Mouse (Mus musculus) kidney, adult 2 months (tissue): ENCODE measurements around the gene Nav1. TPM values are rescaled to one million over a fixed set of nuclear protein-coding genes. Genes with fewer than 3 reads are reported as not detected.
"Not testable (repeated sequence)": the region's sequence is repeated elsewhere in the genome, so short reads cannot be mapped to it uniquely, and the experiment has no call there.

Experiments
- DNase-seq: peaks from one replicate; pipeline ENCODE4 v3.0.0; 2021
- H3K27ac ChIP-seq: fragments of 200-500 bp; 2 replicates; pipeline ENCODE4 v1.5.1; 2012; ENCODE audit warnings: low read depth, low read length, control low read depth, inconsistent platforms; ENCODE audit not compliant: insufficient read depth
- H3K27me3 ChIP-seq: fragments of 200-500 bp; replicated peaks from 2 replicates; pipeline ENCODE4 v1.6.1; 2012; ENCODE audit warnings: mild to moderate bottlenecking, moderate library complexity, low read length, inconsistent platforms; ENCODE audit not compliant: control insufficient read depth, insufficient read depth
- H3K36me3 ChIP-seq: fragments of 200-500 bp; 2 replicates; pipeline ENCODE4 v1.6.1; 2012; ENCODE audit warnings: mild to moderate bottlenecking, moderate library complexity, low read length, inconsistent platforms; ENCODE audit not compliant: control insufficient read depth, insufficient read depth
- H3K4me1 ChIP-seq: fragments of 200-500 bp; 2 replicates; pipeline ENCODE4 v1.6.1; 2011; ENCODE audit warnings: low read length; ENCODE audit not compliant: control insufficient read depth, insufficient read depth
- H3K4me3 ChIP-seq: fragments of 200-500 bp; 2 replicates; pipeline ENCODE4 v1.5.1; 2011; ENCODE audit warnings: mild to moderate bottlenecking, low read depth, low read length, control low read depth; ENCODE audit not compliant: insufficient read depth
- CTCF ChIP-seq: fragments of 200-500 bp; conservative IDR thresholded peaks from 2 replicates; pipeline ENCODE4 v1.5.1; 2011; ENCODE audit warnings: low read depth, mild to moderate bottlenecking, control low read depth, low read length, moderate library complexity, mixed read lengths; ENCODE audit not compliant: insufficient read depth, insufficient read length
- POLR2A ChIP-seq: fragments of 200-500 bp; IDR thresholded peaks from one replicate; pipeline ENCODE4 v1.6.1; 2011; ENCODE audit warnings: low read depth, low read length, control low read depth
- WGBS: fragments of 180-500 bp; shearing (Covaris S2); methylation state at CpG from one replicate; pipeline ENCODE4 v1.1.7; 2018; 5-methylcytosine and 5-hydroxymethylcytosine counted together
- polyA plus RNA-seq: library from polyadenylated mRNA; depleted of rRNA; stranded (reverse); fragments of >200 nt; gene quantifications from 2 replicates; pipeline ENCODE4 v1.2.3, GENCODE M21; 2012

Gene Nav1
- polyA plus RNA-seq, 1 experiment, result 7.1 TPM

DNA sequence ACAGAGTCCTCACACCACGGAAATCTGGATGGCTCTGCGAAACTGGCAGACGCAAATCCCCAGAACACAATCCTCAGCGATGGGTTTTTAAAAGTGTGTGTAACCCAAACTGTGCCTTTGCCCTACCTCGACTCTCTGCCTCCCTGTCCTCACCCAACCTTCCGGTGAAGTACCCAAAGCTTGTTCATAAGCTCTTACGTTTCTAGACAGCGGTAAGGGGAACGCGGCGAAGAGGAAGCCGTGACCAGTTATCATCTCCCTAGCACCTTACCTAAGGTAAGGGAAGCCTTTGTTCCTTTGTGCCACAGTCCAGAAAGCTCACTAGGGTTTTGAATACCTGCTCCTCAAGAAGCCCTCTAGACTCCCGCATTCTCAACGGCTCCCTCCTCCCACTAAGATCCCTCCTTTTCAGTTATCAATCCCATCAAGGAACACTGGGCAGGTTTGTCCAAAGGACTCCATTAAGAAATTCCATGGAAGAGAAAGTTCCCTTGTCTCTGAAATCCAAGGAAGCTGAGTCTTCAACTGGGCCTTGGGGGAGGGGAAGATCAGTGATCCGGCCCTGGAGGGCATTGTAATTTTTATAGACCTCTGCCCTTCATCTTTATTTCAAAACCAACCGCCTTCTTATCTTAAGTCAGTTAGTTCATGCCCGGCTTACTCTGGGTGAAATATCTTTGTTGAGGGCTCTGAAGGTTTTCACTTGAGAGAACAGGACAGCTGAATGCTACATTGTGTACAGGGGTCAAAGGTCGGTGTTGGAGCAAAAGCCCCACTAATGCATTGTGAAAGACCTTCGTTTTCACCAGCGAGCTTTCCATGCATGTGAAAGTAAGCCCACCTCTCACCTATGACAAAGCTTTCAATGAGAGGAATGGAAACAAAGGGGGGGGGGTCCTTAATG lies 108.4 kb downstream of the Nav1 start:
- no peak overlapping the region for H3K27ac ChIP-seq
- no peak for DNase-seq
- H3K4me1 ChIP-seq, result no peaks in the 10 kb centered on the region
- 83% methylated on average over 20 of the region's 20 CpGs for WGBS
- no peaks in the 10 kb centered on the region for H3K36me3 ChIP-seq
- H3K27me3 ChIP-seq, result no peaks in the 10 kb centered on the region
- no peak for TF ChIP-seq CTCF
- TF ChIP-seq POLR2A, result no peak
- H3K4me3 ChIP-seq, result no peak overlapping the region

DNA sequence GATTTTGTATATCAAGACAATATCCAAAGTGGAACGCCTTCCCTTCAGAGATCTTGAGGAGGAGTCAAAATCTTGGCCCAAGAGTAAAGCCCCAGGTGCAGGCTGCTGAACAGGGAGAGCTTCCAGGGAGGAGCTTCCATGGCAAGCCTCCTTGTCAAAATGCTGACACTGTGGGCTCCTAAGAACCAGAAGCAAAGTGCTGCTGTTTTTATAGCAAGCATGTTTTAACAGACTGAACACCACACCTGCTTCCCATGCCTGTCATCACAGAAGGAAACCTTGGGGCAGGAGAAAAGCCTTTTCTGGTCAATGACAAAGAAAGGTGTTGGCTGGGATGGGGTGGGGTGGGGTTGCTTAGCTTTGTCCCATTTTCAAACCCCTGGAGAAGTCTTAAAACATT lies 112.0 kb downstream of the Nav1 start:
- Histone ChIP-seq H3K4me3 (no peak overlapping the region), H3K36me3 (no peaks in the 10 kb centered on the region), H3K27me3 (no peaks in the 10 kb centered on the region), H3K4me1 (no peaks in the 10 kb centered on the region), H3K27ac (no peak overlapping the region)
- no peak for DNase-seq
- no peak for TF ChIP-seq CTCF
- TF ChIP-seq POLR2A, result no peak
- 94% methylated on average over 1 of the region's 1 CpGs for WGBS

DNA sequence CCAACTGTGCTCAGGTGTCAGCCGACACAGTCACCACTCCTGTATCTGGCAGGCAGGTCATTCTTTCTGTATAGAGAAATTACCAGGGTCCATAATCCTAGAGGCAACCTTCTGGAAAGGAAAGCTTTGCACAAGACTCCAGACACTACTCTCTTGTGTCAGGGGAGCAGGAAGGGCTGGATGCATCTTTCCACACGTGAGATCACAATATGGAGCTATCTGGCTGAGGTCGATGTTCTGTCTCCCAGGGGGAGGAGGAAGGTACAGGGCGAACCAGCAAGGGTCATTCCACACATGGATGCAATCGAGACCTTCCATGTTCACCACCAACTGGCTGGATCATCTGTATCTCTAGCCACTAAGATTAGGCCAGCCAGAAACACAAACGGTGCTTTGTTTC lies 113.2 kb downstream of the Nav1 start:
- Histone ChIP-seq H3K36me3 (no peaks in the 10 kb centered on the region), H3K27me3 (no peaks in the 10 kb centered on the region), H3K4me1 (no peaks in the 10 kb centered on the region), H3K4me3 (no peak overlapping the region), H3K27ac (no peak overlapping the region)
- WGBS, result 82% methylated on average over 6 of the region's 6 CpGs
- DNase-seq, result no peak
- TF ChIP-seq CTCF (no peak), POLR2A (no peak)

DNA sequence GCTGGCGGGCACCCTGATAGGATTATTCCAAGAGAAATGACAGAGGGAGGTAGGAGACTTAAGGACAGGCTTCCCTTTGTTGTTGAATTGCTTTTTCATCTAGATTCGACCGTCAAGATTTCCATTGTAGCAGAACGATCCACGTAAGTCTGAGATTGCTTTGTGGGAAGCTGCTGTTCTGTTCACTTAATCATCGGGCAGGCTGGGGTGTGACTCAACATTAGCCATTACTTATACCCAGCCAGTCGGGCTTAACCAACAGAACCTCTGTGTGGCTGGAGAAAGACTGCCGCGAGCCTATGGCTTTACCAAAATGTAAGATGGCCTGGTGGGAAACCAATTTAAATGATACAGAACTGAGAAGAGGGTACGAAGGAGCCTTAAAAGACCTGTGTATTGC lies 114.7 kb downstream of the Nav1 start:
- Histone ChIP-seq H3K27me3 (no peaks in the 10 kb centered on the region), H3K4me3 (no peak overlapping the region), H3K4me1 (no peaks in the 10 kb centered on the region), H3K36me3 (no peaks in the 10 kb centered on the region), H3K27ac (no peak overlapping the region)
- TF ChIP-seq CTCF, result no peak
- no peak for TF ChIP-seq POLR2A
- DNase-seq, result no peak
- 85% methylated on average over 10 of the region's 10 CpGs for WGBS

DNA sequence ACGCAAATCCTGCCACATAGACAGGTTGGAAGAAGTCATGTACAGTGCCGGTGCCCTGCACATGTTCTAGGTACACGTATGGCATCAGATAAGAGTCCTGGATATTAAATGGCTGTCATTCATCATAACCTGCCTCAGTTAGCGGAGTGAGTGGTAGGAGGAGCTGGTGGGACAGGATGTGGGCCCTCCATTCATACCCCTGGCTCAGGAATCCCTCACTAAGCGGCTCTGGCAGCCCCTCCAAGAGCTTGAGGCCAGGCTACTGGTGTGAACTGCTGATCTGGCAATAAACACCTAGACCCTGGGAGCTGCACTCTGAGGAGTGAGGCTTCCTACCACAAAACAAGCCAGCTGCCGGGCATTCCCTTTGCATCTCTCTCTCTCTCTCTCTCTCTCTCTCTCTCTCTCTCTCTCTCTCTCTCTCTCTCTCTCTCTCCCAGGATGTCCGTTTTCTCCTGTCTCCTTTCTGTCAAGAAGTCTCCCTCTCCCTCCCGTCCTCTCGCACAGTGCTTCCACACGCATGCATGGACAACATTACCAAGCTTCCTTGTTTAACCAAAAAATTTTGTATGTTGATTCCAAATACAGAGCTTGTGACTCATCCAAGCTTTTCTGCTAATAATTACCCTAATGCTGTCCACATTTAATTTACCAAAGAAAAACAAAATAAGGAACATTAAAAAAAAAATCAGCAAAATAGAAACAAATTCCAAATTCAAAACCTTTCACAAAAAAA lies 116.0 kb downstream of the Nav1 start:
- DNase-seq, result no peak
- no peak for TF ChIP-seq POLR2A
- Histone ChIP-seq H3K27me3 (no peaks in the 10 kb centered on the region), H3K4me1 (no peaks in the 10 kb centered on the region), H3K27ac (no peak overlapping the region), H3K36me3 (no peaks in the 10 kb centered on the region), H3K4me3 (no peak overlapping the region)
- WGBS, result 77% methylated on average over 10 of the region's 10 CpGs

DNA sequence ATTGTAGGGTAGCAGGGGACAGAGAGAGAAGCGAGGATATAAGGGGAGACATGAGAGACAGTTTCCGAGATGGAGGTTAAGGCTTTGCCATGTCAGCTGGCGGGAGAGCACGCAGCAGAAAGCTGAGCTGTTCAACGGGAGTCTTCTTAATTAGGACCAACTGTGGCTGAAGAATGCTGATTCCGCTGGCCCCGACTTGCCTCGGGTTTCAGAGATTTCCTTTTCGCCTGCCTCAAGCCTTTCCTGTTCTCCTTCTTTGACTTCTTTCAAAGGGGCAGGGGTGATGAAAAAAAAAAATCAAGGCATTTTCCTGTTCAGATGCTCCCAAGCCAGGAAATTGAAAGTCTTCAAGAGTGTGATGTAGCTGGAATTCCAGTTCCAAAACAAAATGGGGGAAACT lies 118.2 kb downstream of the Nav1 start:
- no peak overlapping the region for H3K27ac ChIP-seq
- no peaks in the 10 kb centered on the region for H3K4me1 ChIP-seq
- H3K4me3 ChIP-seq, result no peak overlapping the region
- H3K36me3 ChIP-seq, result no peaks in the 10 kb centered on the region
- WGBS, result 60% methylated on average over 9 of the region's 9 CpGs
- DNase-seq, result no peak
- H3K27me3 ChIP-seq, result no peaks in the 10 kb centered on the region
- TF ChIP-seq POLR2A (no peak), CTCF (no peak)

DNA sequence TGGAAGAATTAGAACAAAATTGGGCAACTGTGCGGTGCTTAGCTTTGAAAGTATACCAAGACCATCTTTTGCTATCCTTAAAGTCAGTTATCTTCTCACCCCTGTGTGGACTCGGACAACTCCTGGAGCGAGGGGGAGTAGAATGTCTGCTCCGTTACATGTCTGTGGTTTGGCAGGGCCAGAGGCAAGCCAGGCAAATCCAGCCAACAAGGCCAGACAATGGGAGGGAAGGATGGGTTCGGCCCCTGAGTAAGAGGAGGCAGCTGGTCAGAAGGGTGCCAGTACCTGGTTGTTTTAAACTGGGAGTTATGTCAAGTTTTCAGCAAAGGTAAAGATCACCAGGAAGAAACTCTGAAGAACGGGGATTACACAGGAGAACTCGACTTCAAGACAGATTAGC lies 121.9 kb downstream of the Nav1 start:
- Histone ChIP-seq H3K27ac (no peak overlapping the region), H3K36me3 (no peaks in the 10 kb centered on the region), H3K4me3 (no peak overlapping the region), H3K27me3 (no peaks in the 10 kb centered on the region), H3K4me1 (no peaks in the 10 kb centered on the region)
- DNase-seq, result no peak
- TF ChIP-seq CTCF, result no peak
- TF ChIP-seq POLR2A, result no peak
- 83% methylated on average over 7 of the region's 7 CpGs for WGBS

DNA sequence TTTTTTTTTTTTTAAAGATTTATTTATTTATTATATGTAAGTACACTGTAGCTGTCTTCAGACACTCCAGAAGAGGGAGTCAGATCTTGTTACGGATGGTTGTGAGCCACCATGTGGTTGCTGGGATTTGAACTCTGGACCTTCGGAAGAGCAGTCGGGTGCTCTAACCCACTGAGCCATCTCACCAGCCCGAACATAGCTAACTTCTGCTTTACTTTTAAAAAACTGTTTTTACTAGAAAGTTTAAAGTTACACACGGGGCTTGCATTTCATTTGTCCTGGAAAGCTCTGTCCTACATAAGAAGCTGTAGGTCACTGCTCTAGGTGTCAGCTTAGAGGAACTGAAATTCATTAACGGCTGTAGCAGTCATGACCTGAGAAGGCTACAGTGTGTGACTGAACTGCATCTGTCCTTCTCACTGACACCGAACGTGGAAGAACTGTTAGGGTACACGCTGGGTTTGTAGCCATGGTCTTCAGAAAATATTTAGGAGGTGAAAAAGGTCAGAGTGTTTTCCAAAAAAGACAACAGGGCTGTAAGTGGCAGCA lies 122.5 kb downstream of the Nav1 start:
- not testable (repeated sequence) for H3K36me3 ChIP-seq, H3K27ac ChIP-seq, H3K4me3 ChIP-seq, DNase-seq, H3K4me1 ChIP-seq, H3K27me3 ChIP-seq
- WGBS, result 55% methylated on average over 9 of the region's 9 CpGs
